Mouse (Mus musculus) cerebellum, adult 2 months (tissue): ENCODE data around the gene Cgref1. TPM values are rescaled to one million over a fixed set of nuclear protein-coding genes. Genes with fewer than 3 reads are reported as not detected.
A peak's percentile ranks its signal among the peaks of the same experiment; 100 is the strongest.

Source experiments
- DNase-seq, 2 experiments: peaks; one replicate each; pipeline ENCODE4 v3.0.0; 2021
- H3K27ac ChIP-seq: fragments of 200-500 bp; 2 replicates; pipeline ENCODE4 v1.5.1; 2012; ENCODE audit warnings: low read length, control low read depth, inconsistent platforms; ENCODE audit not compliant: insufficient read depth
- H3K27me3 ChIP-seq: fragments of 200-500 bp; 2 replicates; pipeline ENCODE4 v1.6.1; 2012; ENCODE audit warnings: inconsistent platforms, mild to moderate bottlenecking, low read length, moderate library complexity; ENCODE audit not compliant: control insufficient read depth, insufficient read depth
- H3K4me1 ChIP-seq: fragments of 200-500 bp; 2 replicates; pipeline ENCODE4 v1.6.1; 2011; ENCODE audit warnings: low read length; ENCODE audit not compliant: control insufficient read depth, insufficient read depth
- H3K4me3 ChIP-seq: fragments of 200-500 bp; replicated peaks from 2 replicates; pipeline ENCODE3; 2011; ENCODE audit warnings: mild to moderate bottlenecking, low read depth, low read length, control low read depth; ENCODE audit not compliant: insufficient read depth
- CTCF ChIP-seq: fragments of 200-500 bp; IDR thresholded peaks from 2 replicates; pipeline ENCODE4 v1.5.1; 2011; ENCODE audit warnings: low read depth, mild to moderate bottlenecking, control low read depth, low read length, moderate library complexity, borderline replicate concordance; ENCODE audit not compliant: insufficient read depth
- POLR2A ChIP-seq: fragments of 200-500 bp; IDR thresholded peaks from 2 replicates; pipeline ENCODE4 v1.6.1; 2011; ENCODE audit warnings: low read length, control low read depth, borderline replicate concordance; ENCODE audit not compliant: insufficient read depth
- WGBS: fragments of 180-500 bp; shearing (Covaris S2); methylation state at CpG from one replicate; pipeline ENCODE4 v1.1.7; 2018; 5-methylcytosine and 5-hydroxymethylcytosine counted together
- polyA plus RNA-seq: library from polyadenylated mRNA; depleted of rRNA; stranded (reverse); fragments of >200 nt; gene quantifications from 2 replicates; pipeline ENCODE4 v1.2.3, GENCODE M21; 2012

The Cgref1 gene
- polyA plus RNA-seq, 1 experiment, result 18.5 TPM

DNA sequence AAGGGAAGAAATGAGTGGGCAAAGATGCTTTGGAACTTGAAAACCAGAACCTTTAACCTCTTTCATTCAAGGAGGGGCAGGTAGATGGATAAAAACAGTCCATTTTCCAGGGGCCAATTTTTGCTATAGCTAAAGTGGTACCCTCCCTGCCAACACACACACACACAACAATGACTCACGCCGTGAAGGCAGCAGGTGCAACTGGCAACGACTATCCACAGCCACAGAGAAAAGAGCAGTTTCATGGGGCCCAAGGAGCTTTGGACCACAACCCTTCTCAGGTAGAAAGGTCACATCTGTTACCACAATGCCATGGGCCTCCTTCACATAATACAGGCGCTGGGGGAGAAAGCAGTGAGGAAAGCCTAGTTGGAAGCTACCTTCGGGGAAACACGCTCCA lies 10.4 kb upstream of the Cgref1 start:
- no peak overlapping the region for H3K4me3 ChIP-seq
- peaks cover 49% of the 10 kb centered on the region for H3K4me1 ChIP-seq
- peak overlapping the region; percentile 48; the same call in 1 of the 2 replicates for H3K27ac ChIP-seq
- DNase-seq, result peak; percentile 44 to 58
- 31% methylated on average over 6 of the region's 6 CpGs for WGBS
- TF ChIP-seq CTCF, result no peak
- TF ChIP-seq POLR2A, result no peak
- no peaks in the 10 kb centered on the region for H3K27me3 ChIP-seq

DNA sequence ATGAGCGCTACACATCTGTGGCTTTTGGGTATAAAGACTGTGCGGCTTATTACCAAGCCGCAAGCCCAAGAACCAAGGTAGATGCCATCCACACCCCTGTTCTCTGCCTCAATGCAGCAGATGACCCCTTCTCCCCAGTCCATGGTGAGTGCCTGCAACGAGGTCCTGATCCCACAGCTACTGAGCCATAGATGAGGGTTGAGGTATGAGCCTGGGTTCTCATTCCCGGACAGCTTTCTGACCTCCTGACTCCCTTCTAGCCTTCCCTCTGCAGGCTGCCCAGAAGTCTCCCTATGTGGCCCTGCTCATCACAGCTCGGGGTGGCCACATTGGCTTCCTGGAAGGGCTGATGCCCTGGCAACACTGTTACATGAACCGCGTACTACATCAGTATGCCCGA lies 9.2 kb upstream of the Cgref1 start:
- WGBS, result 83% methylated on average over 9 of the region's 9 CpGs
- peak overlapping the region; percentile 44; the same call in 1 of the 2 replicates for H3K27ac ChIP-seq
- no peak for TF ChIP-seq POLR2A
- TF ChIP-seq CTCF, result no peak
- peaks cover 49% of the 10 kb centered on the region for H3K4me1 ChIP-seq
- no peak overlapping the region for H3K4me3 ChIP-seq
- DNase-seq, result peak in 1 of 2 experiments; percentile 23
- no peaks in the 10 kb centered on the region for H3K27me3 ChIP-seq

DNA sequence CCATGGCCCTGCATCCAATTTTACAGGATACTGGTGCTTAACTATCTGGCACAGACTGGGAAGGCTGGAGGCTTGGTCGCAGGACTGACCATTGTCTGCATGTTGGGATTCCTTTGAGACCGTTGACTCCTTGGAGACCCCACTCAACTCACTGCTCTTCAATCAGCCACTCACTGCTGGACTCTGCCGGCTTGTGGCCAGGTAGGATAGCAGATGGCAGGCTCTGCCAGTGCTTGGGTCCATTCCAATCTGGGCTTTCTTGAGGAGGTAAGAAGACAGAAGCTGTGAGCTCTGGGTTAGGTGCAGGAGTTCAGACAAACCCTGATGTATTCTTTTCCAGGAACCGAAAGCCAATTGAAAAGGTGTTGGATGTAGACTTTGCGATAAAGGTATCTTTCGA lies 8.7 kb upstream of the Cgref1 start:
- Histone ChIP-seq H3K27ac (peak overlapping the region; percentile 29), H3K27me3 (no peaks in the 10 kb centered on the region), H3K4me1 (peaks cover 46% of the 10 kb centered on the region), H3K4me3 (no peak overlapping the region)
- DNase-seq, result peak; percentile 74 to 78
- TF ChIP-seq CTCF (no peak), POLR2A (no peak)
- WGBS, result 43% methylated on average over 6 of the region's 6 CpGs

DNA sequence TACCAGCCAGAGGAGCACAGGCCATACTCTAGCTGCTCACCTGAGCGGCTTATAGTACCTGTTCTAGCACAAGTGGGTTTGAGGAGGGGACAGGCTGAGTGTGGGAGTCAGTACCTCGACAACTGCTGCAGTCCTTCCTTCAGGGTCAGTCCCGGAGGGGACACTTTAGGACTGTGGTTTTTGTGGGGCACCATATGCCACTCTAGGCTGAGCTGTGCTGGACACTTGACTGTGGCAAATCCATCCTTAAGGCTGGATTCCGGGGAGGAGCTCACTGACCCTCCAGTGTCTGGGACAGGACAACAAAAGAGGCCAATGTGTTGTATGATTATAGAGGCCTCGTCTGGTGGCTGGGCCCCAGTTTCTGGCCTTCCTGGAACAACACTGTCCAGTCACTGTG lies 7.2 kb upstream of the Cgref1 start:
- no peak for DNase-seq
- H3K27me3 ChIP-seq, result no peaks in the 10 kb centered on the region
- H3K4me3 ChIP-seq, result no peak overlapping the region
- 71% methylated on average over 5 of the region's 5 CpGs for WGBS
- H3K4me1 ChIP-seq, result peaks cover 34% of the 10 kb centered on the region
- no peak overlapping the region for H3K27ac ChIP-seq
- TF ChIP-seq POLR2A (no peak), CTCF (no peak)

DNA sequence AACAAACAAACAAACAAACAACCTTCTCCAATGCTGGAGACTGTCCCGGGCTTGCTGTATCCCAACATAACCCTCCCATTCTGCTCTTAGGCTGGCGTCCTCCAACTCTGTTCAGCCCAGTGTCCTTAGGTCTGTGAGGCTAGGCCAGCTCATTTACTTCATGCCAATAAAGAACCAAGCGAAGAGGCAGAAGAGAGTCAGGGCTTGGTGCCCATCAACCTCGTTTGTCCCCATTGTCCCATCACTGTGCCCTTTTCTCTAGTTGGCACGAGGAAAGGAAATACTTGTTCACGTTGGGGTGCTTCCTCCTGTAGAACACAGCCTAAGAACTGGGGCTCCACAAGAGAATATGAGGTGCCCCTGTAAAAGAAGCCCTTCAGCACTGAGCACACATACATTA lies 6.3 kb upstream of the Cgref1 start:
- 53% methylated on average over 6 of the region's 6 CpGs for WGBS
- Histone ChIP-seq H3K27me3 (no peaks in the 10 kb centered on the region), H3K27ac (no peak overlapping the region), H3K4me3 (no peak overlapping the region), H3K4me1 (peaks cover 34% of the 10 kb centered on the region)
- DNase-seq, result no peak
- TF ChIP-seq CTCF (no peak), POLR2A (no peak)

DNA sequence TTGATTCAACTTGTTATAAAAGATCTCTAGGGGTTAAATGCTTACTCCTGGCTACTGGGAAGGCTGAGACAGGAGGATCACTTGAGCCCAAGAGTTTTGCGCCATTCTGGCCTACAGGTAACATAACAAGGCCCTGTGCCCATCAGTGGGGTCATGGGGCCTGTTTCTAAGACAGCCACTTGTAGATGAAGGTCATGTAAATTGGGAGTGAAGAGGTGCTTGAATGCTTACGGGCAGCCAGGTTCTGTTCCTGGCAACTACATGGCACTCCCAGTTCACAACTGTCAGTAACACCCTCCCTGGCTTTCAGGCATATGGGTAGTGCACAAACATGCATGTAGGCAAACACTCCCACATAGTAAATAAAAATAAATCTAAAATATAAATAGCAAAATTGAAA lies 5.5 kb upstream of the Cgref1 start:
- Histone ChIP-seq H3K27me3 (no peaks in the 10 kb centered on the region), H3K4me1 (peaks cover 31% of the 10 kb centered on the region), H3K27ac (no peak overlapping the region), H3K4me3 (no peak overlapping the region)
- WGBS, result 74% methylated on average over 2 of the region's 2 CpGs
- DNase-seq, result no peak
- no peak for TF ChIP-seq CTCF
- no peak for TF ChIP-seq POLR2A

DNA sequence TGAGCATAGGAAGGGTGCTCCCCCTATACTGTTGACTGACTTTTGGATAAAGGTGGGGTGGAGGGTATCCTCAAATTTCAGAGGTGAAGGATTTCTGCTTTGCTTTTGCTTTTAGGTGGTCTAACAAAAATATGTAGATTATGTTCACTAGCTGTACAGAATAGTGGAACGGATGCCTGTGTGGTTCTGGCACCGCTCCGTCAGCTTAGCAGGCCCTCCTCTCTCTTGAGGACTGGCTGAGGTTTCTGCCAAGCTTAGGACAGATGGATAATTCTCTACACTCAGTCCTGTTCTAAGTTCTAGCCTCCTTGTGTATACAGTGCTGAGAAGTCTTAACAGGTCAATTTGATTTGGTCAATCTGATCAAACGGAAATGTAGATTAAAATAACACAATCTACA lies 5.1 kb upstream of the Cgref1 start:
- no peaks in the 10 kb centered on the region for H3K27me3 ChIP-seq
- no peak for TF ChIP-seq POLR2A
- no peak for TF ChIP-seq CTCF

DNA sequence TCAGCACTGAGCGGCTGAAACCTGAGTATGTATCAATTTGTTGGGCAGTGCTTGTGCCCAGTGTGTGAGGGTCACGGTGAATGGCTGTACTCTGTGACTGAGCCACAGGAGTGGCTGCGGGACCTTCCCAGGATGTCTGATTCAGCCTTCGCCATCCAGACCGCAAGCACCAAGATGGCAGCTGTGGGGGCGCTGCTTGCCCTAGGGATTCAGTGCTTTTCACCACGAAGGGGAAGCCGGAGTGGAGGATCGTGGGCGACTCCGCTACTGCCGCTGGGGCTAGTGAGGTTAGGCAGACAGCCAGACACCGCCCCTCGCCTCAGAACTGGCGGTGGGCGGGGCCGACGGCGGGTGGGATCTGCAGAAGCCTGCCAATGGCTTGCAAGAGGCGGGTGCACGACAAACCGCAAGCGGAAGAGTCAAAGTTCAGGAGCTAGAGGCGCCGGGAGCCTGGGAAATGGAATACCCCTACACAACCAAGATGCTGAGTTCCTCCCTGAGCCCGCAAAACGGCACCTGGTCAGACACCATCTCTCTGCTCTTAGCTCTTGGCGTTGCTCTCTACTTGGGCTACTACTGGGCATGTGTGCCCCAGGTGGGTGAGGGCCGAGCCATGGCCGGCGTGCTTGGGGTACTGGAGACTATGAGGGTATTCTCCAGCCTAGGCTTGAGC lies 4.4 kb upstream of the Cgref1 start:
- peak overlapping the region; percentile 60 for H3K27ac ChIP-seq
- DNase-seq, result peak; percentile 86
- H3K4me3 ChIP-seq, result peak overlapping the region; percentile 97
- peaks cover 22% of the 10 kb centered on the region for H3K4me1 ChIP-seq
- TF ChIP-seq CTCF (no peak), POLR2A (peak; percentile 57; the same call in 1 of the 2 replicates)
- WGBS, result under 1% methylated on average over 31 of the region's 31 CpGs
- no peaks in the 10 kb centered on the region for H3K27me3 ChIP-seq

More for the DNA sequence above, 5.1 kb upstream of the Cgref1 start:
- peak overlapping the region; percentile 97 for H3K4me3 ChIP-seq
- peaks cover 28% of the 10 kb centered on the region for H3K4me1 ChIP-seq
- DNase-seq, result peak; percentile 41 to 64
- WGBS, result 9% methylated on average over 4 of the region's 4 CpGs
- peak overlapping the region; percentile 60; the same call in 1 of the 2 replicates for H3K27ac ChIP-seq
